Mouse (Mus musculus): ENCODE measurements around the gene Tcl1b5. TPM values are rescaled to one million over a fixed set of nuclear protein-coding genes. Genes with fewer than 3 reads are reported as not detected.

The Tcl1b5 gene
- polyA plus RNA-seq, 1 experiment from 2014 or later: not detected

Other genes starting within 250 kb of the Tcl1b5 start
- gene Syne3, start 166.5 kb upstream of the Tcl1b5 start, polyA plus RNA-seq (2018): 6.4 to 13.5 TPM (median 8.7 TPM) in 3 replicates
- gene Glrx5, start 143.7 kb upstream of the Tcl1b5 start, polyA plus RNA-seq (2018): 5.1 to 28.7 TPM (median 17.8 TPM) in 3 replicates
- gene Tcl1b2, start 30.3 kb upstream of the Tcl1b5 start, polyA plus RNA-seq (2018): not detected in 3 replicates
- not detected in 3 replicates for gene Tcl1b1, start 16.7 kb upstream of the Tcl1b5 start, polyA plus RNA-seq (2018)
- not detected in 3 replicates for gene Tcl1b3, start 14.7 kb downstream of the Tcl1b5 start, polyA plus RNA-seq (2018)
- not detected in 3 replicates for gene Tcl1b4, start 25.6 kb downstream of the Tcl1b5 start, polyA plus RNA-seq (2018)
- gene Tcl1, start 46.4 kb downstream of the Tcl1b5 start, polyA plus RNA-seq (2018): not detected in 3 replicates
- not detected in 3 replicates for gene Tunar, start 157.5 kb downstream of the Tcl1b5 start, polyA plus RNA-seq (2018)

Data from macrophage (primary cell).